Mouse (Mus musculus) spleen, postnatal 14 days (tissue): ENCODE measurements around the gene Tnfrsf14.

Source experiments
- DNase-seq, 2 experiments: peaks; one replicate each; pipeline ENCODE4 v3.0.0; 2021 to 2022; ENCODE audit warnings: low spot score in 2 of 2

Tnfrsf14 gene

GRCm38 (mm10) chr4:154880730-154881129 is 47.6 kb downstream of the Tnfrsf14 start:
- DNase-seq = peak in 1 of 2 experiments; percentile 40

DNA sequence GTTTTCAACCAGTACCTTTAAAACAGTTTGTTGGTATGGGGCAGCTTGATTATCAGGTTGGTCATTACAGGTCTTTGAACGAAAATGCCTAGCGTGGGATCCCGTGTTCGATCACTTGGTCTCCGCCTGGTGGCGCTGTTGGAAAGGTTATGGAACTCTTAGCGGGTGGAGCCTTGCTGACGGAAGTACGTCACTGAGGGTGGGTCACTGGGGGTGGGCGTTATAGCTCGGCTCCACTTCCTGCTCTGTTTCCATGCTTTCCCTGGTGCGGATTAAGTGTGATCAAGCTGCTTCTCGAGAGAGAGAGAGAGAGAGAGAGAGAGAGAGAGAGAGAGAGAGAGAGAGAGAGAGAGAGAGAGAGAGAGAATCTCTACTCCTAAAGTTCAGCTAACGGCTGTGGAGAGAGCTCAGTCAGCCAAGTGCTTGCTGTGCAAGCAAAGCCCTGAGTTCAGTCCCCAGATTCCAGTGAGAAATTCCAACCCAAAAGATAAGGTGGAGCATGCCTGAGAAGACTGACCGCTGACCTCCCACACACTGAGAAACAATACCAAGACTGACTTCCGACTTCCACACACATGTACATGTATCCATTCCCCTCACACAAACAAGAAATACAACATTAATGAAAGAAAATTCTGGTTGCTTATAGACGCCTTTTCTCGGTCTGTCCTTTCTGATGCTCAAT is 50.4 kb downstream of the Tnfrsf14 start:
- DNase-seq = peak; percentile 86 to 94

DNA sequence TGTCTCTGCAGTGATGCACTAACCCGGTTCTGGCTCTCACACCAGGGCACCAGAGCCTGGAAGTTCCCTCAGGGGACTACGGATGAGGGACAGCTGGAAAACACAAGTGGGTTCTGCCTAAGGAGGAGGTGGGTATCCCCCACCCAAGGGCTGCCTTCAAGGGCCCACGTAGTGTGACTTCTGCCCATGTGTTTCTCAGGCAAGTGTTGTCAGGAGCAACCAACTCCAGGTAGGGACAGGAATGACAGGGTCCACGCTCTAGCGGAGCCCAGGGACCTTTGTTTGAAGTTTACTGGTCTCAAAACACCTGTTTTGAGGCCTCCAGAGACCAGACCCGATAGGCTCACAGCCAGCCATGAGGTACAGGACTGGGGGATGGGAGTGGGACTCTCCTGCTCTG is 55.2 kb downstream of the Tnfrsf14 start:
- no peak for DNase-seq
